Mouse (Mus musculus): ENCODE measurements around the gene Arhgap11a.

- TF ChIP-seq CTCF (IDR thresholded peaks at IDR 0.05; ENCODE audit: extremely low read depth, insufficient read depth, low read length) = no peak
- TF ChIP-seq POLR2A (IDR thresholded peaks at IDR 0.05; ENCODE audit: extremely low read depth, insufficient read depth, low read length) = no peak
These were observed 30.5 kb downstream of the Arhgap11a start for GRCm38 (mm10) chr2:113817681-113818606.
